Mouse (Mus musculus): Measurements from ENCODE around the gene Cp. TPM values are rescaled to one million over a fixed set of nuclear protein-coding genes. Genes with fewer than 3 reads are reported as not detected.

The Cp gene
- 7.5 and 8.6 TPM in 2 replicates for polyA plus RNA-seq (2012; rRNA removed)

GRCm38 (mm10) chr3:19956885-19957284, at the start of gene Cp:
Gene Cp, plus strand, starts transcription at chr3:19957054.

GRCm38 (mm10) chr3:20034719-20035404, 78.0 kb downstream of the Cp start, which contains the start of gene Hps3:
Gene Hps3, minus strand, starts transcription at chr3:20035315.

GRCm38 (mm10) chr3:20057306-20058196, 100.7 kb downstream of the Cp start, which contains the start of gene Hltf:
Gene Hltf, plus strand, starts transcription at chr3:20057811.

Other genes starting within 250 kb of the Cp start
- 14.6 and 16.1 TPM in 2 replicates for gene Hps3, start 78.3 kb downstream of the Cp start, polyA plus RNA-seq (2012; rRNA removed)
- gene Hltf, start 100.8 kb downstream of the Cp start, polyA plus RNA-seq (2012; rRNA removed) = 17.1 and 18.0 TPM in 2 replicates
- 21.3 and 25.5 TPM in 2 replicates for gene Gyg, start 198.3 kb downstream of the Cp start, polyA plus RNA-seq (2012; rRNA removed)

Measured in central nervous system, embryonic 14 days (tissue).